Mouse (Mus musculus) liver, embryonic 18 days (tissue): ENCODE measurements around the gene Apela. TPM values are rescaled to one million over a fixed set of nuclear protein-coding genes. Genes with fewer than 3 reads are reported as not detected.

Source experiments
- polyA plus RNA-seq: library from polyadenylated mRNA; depleted of rRNA; stranded (reverse); fragments of >200 nt; gene quantifications from 2 replicates; pipeline ENCODE4 v1.2.3, GENCODE M21; 2012; rRNA removed

Gene Apela
- polyA plus RNA-seq = 0.45 and 0.58 TPM in 2 replicates

GRCm38 (mm10) chr8:65037117-65037533, at the start of gene Apela:
Apela (minus strand) TSS chr8:65037336.

GRCm38 (mm10) chr8:65074733-65075132, 37.6 kb upstream of the Apela start, which contains the start of gene Gm10663:
Gm10663 (plus strand) TSS chr8:65075033.

GRCm38 (mm10) chr8:65018423-65018822, 18.7 kb downstream of the Apela start, which contains the start of the genes Trim61 and Trim60:
Trim61 (minus strand) TSS chr8:65018523.
Trim60 (minus strand) TSS chr8:65018584.

GRCm38 (mm10) chr8:64987731-64988130, 49.4 kb downstream of the Apela start, which contains the start of gene Trim75:
Trim75 (minus strand) TSS chr8:64987831.

Other genes starting within 250 kb of the Apela start
- 6.5 and 7.9 TPM in 2 replicates for gene Klhl2, start 187.3 kb downstream of the Apela start, polyA plus RNA-seq
- gene Tmem192, start 90.2 kb downstream of the Apela start, polyA plus RNA-seq = 8.8 and 9.6 TPM in 2 replicates
- not detected in 2 replicates for gene Trim75, start 49.5 kb downstream of the Apela start, polyA plus RNA-seq
- gene Trim61, start 18.8 kb downstream of the Apela start, polyA plus RNA-seq = not detected in 2 replicates
- not detected in 2 replicates for gene Trim60, start 18.8 kb downstream of the Apela start, polyA plus RNA-seq
- gene Gm10663, start 37.7 kb upstream of the Apela start, polyA plus RNA-seq = not detected in 2 replicates
- gene BC030870, start 92.2 kb upstream of the Apela start, polyA plus RNA-seq = 0.06 and 0.13 TPM in 2 replicates